Mouse (Mus musculus) bone marrow, adult 2 months (tissue): ENCODE measurements around the gene Slc39a8. TPM values are rescaled to one million over a fixed set of nuclear protein-coding genes. Genes with fewer than 3 reads are reported as not detected.

ENCODE experiments used
- H3K27ac ChIP-seq: fragments of 200-500 bp; 2 replicates; pipeline ENCODE4 v1.5.1; 2012; ENCODE audit warnings: low read depth, mild to moderate bottlenecking, control low read depth, inconsistent platforms, low read length; ENCODE audit not compliant: control insufficient read depth, poor library complexity, insufficient read depth
- H3K4me1 ChIP-seq: fragments of 200-500 bp; 2 replicates; pipeline ENCODE4 v1.6.1; 2011; ENCODE audit warnings: low read length; ENCODE audit not compliant: control insufficient read depth, insufficient read depth
- H3K4me3 ChIP-seq: fragments of 200-500 bp; replicated peaks from 2 replicates; pipeline ENCODE3; 2011; ENCODE audit warnings: mild to moderate bottlenecking, low read depth, low read length, control low read depth; ENCODE audit not compliant: control insufficient read depth
- CTCF ChIP-seq: fragments of 200-500 bp; IDR thresholded peaks from 2 replicates; pipeline ENCODE4 v1.5.1; 2011; ENCODE audit warnings: low read length, control low read depth; ENCODE audit not compliant: control insufficient read depth, insufficient read depth
- POLR2A ChIP-seq: fragments of 200-500 bp; IDR thresholded peaks from 2 replicates; pipeline ENCODE4 v1.6.1; 2011; ENCODE audit warnings: low read depth, mild to moderate bottlenecking, control low read depth, low read length, borderline replicate concordance; ENCODE audit not compliant: control insufficient read depth
- WGBS: fragments of 180-500 bp; shearing (Covaris S2); methylation state at CpG from one replicate; pipeline ENCODE4 v1.1.7; 2018; 5-methylcytosine and 5-hydroxymethylcytosine counted together
- polyA plus RNA-seq: library from polyadenylated mRNA; stranded (reverse); fragments of >200 nt; gene quantifications from 2 replicates; pipeline ENCODE4 v1.2.4, GENCODE M21; 2011; ENCODE audit warnings: low replicate concordance; ENCODE audit not compliant: missing spikeins, insufficient read depth, insufficient read length

Slc39a8 gene
- polyA plus RNA-seq, 1 experiment, result 4.6 TPM

DNA sequence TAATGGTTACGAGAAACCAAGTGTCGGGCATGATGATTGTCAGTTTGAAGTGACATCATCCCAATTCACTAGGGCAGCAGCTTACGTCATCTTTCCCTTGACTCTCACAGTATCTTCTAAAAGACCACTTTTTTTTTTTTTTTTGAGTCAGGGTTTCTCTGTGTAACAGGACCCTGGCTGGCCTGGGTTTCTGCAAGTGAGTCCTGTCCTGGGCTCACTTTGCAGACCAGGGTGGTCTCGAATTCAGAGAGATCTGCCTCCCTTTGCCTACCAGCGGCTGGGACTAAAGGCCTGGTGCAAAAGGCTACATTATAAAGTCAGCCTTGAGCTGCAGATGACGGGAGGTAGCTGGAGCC is 29.9 kb downstream of the Slc39a8 start:
- TF ChIP-seq CTCF (no peak), POLR2A (no peak)
- Histone ChIP-seq H3K4me1 (peaks cover 1% of the 10 kb centered on the region), H3K4me3 (no peak overlapping the region), H3K27ac (no peak overlapping the region)
- 79% methylated on average over 6 of the region's 6 CpGs for WGBS

- WGBS, result 83% methylated on average over 1 of the region's 1 CpGs
- Histone ChIP-seq H3K27ac (no peak overlapping the region), H3K4me1 (peaks cover 1% of the 10 kb centered on the region), H3K4me3 (no peak overlapping the region)
- TF ChIP-seq POLR2A, result no peak
- TF ChIP-seq CTCF, result no peak
Observed at GRCm38 (mm10) chr3:135856303-135856702, 31.2 kb downstream of the Slc39a8 start.

DNA sequence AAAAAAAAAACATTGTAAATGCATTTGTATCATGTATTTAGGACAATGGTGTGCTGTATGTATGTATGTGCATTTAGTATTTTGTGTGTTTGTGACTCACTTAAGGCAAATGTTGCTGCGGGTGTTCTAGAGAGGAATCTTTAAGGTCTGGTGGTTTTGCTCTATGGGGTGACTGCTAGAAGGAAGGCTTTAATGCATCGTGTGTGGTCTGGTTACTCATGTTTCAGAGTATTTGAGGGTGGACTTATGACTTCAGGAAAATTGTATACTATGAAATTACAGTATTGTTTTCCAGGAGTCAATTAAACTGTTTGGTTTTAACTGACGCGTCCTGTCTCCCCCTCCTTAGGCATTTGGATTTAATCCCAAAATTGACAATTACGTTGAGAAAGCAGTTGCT is 32.1 kb downstream of the Slc39a8 start:
- H3K4me3 ChIP-seq, result no peak overlapping the region
- TF ChIP-seq CTCF, result no peak
- no peak for TF ChIP-seq POLR2A
- no peak overlapping the region for H3K27ac ChIP-seq
- H3K4me1 ChIP-seq, result peaks cover 1% of the 10 kb centered on the region
- 84% methylated on average over 5 of the region's 5 CpGs for WGBS

DNA sequence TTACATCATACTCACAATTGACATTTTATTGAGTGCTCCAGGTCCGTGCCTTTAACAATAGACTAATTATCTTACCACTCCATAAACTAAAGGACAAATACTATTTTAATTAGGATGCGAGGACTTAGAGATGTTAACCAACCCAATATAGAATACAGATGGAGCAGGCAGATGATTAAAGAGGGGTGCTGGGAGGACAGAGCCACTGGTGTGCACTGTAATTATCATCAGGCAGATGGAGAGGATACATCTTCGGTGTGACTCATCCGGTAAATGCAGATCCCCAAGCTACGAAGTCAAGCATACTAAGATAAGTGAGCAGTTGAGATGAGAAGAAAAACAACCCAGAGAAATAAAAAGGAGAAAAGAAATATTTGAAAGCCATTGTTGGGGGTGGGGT is 34.4 kb downstream of the Slc39a8 start:
- no peak overlapping the region for H3K4me3 ChIP-seq
- H3K4me1 ChIP-seq, result no peaks in the 10 kb centered on the region; the same call in 1 of the 2 replicates
- WGBS, result 87% methylated on average over 5 of the region's 5 CpGs
- TF ChIP-seq CTCF (no peak), POLR2A (no peak)
- no peak overlapping the region for H3K27ac ChIP-seq

GRCm38 (mm10) chr3:135862804-135863203 is 37.7 kb downstream of the Slc39a8 start:
- TF ChIP-seq POLR2A (no peak), CTCF (no peak)
- Histone ChIP-seq H3K27ac (no peak overlapping the region), H3K4me1 (no peaks in the 10 kb centered on the region), H3K4me3 (no peak overlapping the region)
- WGBS, result 58% methylated on average over 9 of the region's 9 CpGs

GRCm38 (mm10) chr3:135869041-135869440 is 44.0 kb downstream of the Slc39a8 start:
- 68% methylated on average over 4 of the region's 4 CpGs for WGBS

GRCm38 (mm10) chr3:135872325-135872724 is 47.2 kb downstream of the Slc39a8 start:
- no peak overlapping the region for H3K27ac ChIP-seq
- TF ChIP-seq POLR2A (no peak), CTCF (no peak)
- no peaks in the 10 kb centered on the region for H3K4me1 ChIP-seq
- no peak overlapping the region for H3K4me3 ChIP-seq
- WGBS, result 86% methylated on average over 5 of the region's 5 CpGs

More at GRCm38 (mm10) chr3:135869041-135869440, 44.0 kb downstream of the Slc39a8 start:
- Histone ChIP-seq H3K4me1 (no peaks in the 10 kb centered on the region), H3K4me3 (no peak overlapping the region), H3K27ac (no peak overlapping the region)
- TF ChIP-seq CTCF (no peak), POLR2A (no peak)

- H3K4me3 ChIP-seq, result no peak overlapping the region
- H3K27ac ChIP-seq, result no peak overlapping the region
- WGBS, result 71% methylated on average over 3 of the region's 3 CpGs
- H3K4me1 ChIP-seq, result no peaks in the 10 kb centered on the region
- TF ChIP-seq CTCF, result no peak
- TF ChIP-seq POLR2A, result no peak
Observed at GRCm38 (mm10) chr3:135873596-135873995, 48.5 kb downstream of the Slc39a8 start.

DNA sequence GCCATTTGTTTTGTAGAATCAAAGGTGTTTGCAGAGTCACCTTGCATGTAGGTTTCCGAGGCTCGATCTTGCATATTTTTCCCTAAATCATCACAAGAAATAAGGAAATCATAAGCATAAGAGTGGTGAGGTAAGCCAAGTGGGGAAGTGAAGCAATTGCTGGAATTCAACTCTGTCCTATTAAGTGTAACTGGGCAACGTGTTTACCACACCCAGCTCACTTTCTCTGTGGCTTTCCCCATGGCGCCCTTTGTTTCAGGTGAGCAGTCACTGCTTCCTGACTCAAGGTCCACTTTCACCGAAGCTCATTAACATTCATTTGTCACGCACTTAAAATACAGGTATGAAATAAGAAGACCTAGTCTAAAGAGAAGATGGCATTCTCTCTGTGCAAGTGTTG is 53.0 kb downstream of the Slc39a8 start:
- no peak for TF ChIP-seq POLR2A
- TF ChIP-seq CTCF, result no peak
- no peak overlapping the region for H3K27ac ChIP-seq
- 63% methylated on average over 6 of the region's 6 CpGs for WGBS
- no peak overlapping the region for H3K4me3 ChIP-seq
- H3K4me1 ChIP-seq, result no peaks in the 10 kb centered on the region
